Mouse (Mus musculus) cortical plate, adult 2 months (tissue): ENCODE data around the gene Ptprk.

Experiments
- CTCF ChIP-seq: fragments of 200-500 bp; IDR thresholded peaks from 2 replicates; pipeline ENCODE4 v1.5.1; 2011; ENCODE audit warnings: mild to moderate bottlenecking, control low read depth, low read length; ENCODE audit not compliant: insufficient read depth; ENCODE audit errors: extremely low read depth
- POLR2A ChIP-seq: fragments of 200-500 bp; IDR thresholded peaks from 2 replicates; pipeline ENCODE4 v1.6.1; 2011; ENCODE audit warnings: mild to moderate bottlenecking, low read length, control low read depth; ENCODE audit not compliant: insufficient read depth; ENCODE audit errors: extremely low read depth

DNA sequence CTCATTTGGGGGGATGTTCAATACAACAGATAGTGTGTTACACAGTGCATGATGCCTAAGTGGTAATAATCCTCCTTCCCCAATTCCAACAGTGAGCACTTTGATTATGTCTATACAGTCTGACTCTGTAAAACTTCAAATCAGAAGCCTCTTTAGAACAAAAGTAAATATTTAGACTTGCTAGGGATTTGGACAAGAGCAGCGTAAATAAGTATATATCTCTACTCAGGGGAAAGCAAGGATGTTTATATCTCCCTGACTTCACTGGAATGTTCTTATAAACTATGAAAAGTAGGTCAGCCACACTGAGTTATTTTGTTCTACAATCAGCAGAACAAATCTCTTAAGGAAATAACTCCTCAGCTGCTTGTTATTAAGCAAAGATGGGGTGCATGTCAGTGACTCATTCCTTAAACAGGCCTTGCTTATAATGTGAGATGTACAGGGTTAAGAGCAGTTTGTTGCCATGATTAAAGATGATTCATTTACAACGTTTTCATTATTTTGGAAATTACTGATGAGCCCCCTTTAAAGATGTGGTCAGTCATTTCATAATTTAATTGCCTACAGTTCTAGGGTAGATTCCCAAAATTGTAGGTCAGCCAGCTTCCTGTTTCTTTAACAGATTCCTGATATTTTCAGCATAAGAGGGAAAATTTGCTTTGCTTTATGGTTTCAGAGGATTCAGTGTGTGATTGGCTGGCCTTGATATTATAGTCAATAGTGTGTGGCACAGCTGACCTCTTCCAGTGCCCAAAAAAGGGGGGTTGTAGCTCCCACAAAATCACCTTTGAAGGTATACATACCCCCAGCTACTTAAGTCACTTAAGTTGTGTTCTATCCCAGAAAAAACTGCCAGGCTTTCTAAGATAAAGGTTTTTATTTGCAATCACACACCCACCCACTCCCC is 321.2 kb downstream of the Ptprk start:
- TF ChIP-seq CTCF, result no peak
- TF ChIP-seq POLR2A, result no peak
